8 mouse cellular contexts compared by ENCODE assay signal in genomic region chr7:132575623-132576022, GRCm38 (mm10). TPM values are rescaled to one million over a fixed set of nuclear protein-coding genes. Genes with fewer than 3 reads are reported as not detected.
DNase-seq lines count a peak whose midpoint lies in the region; ATAC-seq and TF ChIP-seq lines count a peak whose summit lies in the region.

No protein-coding gene starts in this region.

- DNase-seq in 3134 (ENCODE audit: extremely low read depth, insufficient read length, low spot score): peak; percentile 86
- peak; percentile 87 for DNase-seq in adrenal gland, postnatal 10 days
- DNase-seq in embryo, embryonic 9.5 days (ENCODE audit: extremely low spot score): peak; percentile 85
- DNase-seq in gastrocnemius, postnatal 4 days (ENCODE audit: low spot score in 2 of 2): peak; percentile 70 to 86
- peak; percentile 85 for DNase-seq in limb, embryonic 10.5 days (ENCODE audit: low spot score)
- peak; percentile 77 for DNase-seq in spleen, adult 12 weeks (ENCODE audit: low spot score)

- ATAC-seq in intestine, postnatal 0 days: peak; percentile 73
- ATAC-seq in midbrain, embryonic 12.5 days (ENCODE audit: low FRiP score, low read depth): peak; percentile 79

- peak overlapping the region; percentile 87 for H3K9ac ChIP-seq in intestine, postnatal 0 days (ENCODE audit: low read depth, low read length)
- H3K9ac ChIP-seq in midbrain, embryonic 12.5 days (replicated peaks): peak overlapping the region; percentile 69

- 0 out of 2 replicates have a peak, but pooled peaks cover 7% of the 10 kb centered on the region for H3K4me1 ChIP-seq in intestine, postnatal 0 days (replicated peaks; ENCODE audit: control insufficient read depth, insufficient read depth, low read length)
- peaks cover 21% of the 10 kb centered on the region for H3K4me1 ChIP-seq in limb, embryonic 10.5 days
- peaks cover 25% of the 10 kb centered on the region for H3K4me1 ChIP-seq in midbrain, embryonic 12.5 days

- H3K36me3 ChIP-seq in intestine, postnatal 0 days (ENCODE audit: control insufficient read depth, insufficient read depth): no peaks in the 10 kb centered on the region
- H3K36me3 ChIP-seq in limb, embryonic 10.5 days: no peaks in the 10 kb centered on the region
- no peaks in the 10 kb centered on the region for H3K36me3 ChIP-seq in midbrain, embryonic 12.5 days

- peak overlapping the region; percentile 99 for H3K27ac ChIP-seq in intestine, postnatal 0 days (ENCODE audit: low read depth, low read length)
- H3K27ac ChIP-seq in limb, embryonic 10.5 days: peak overlapping the region; percentile 95
- peak overlapping the region; percentile 84 for H3K27ac ChIP-seq in midbrain, embryonic 12.5 days (replicated peaks)

- H3K9me3 ChIP-seq in intestine, postnatal 0 days (ENCODE audit: control insufficient read depth): no peaks in the 10 kb centered on the region
- H3K9me3 ChIP-seq in limb, embryonic 10.5 days (replicated peaks): no peaks in the 10 kb centered on the region
- H3K9me3 ChIP-seq in midbrain, embryonic 12.5 days: no peaks in the 10 kb centered on the region

- H3K27me3 ChIP-seq in intestine, postnatal 0 days (replicated peaks; ENCODE audit: control insufficient read depth, insufficient read depth, low read length): no peaks in the 10 kb centered on the region
- H3K27me3 ChIP-seq in limb, embryonic 10.5 days (ENCODE audit: low read depth, poor library complexity, severe bottlenecking): peaks cover 18% of the 10 kb centered on the region
- H3K27me3 ChIP-seq in midbrain, embryonic 12.5 days: peaks cover 23% of the 10 kb centered on the region

- WGBS in intestine, postnatal 0 days: 2% methylated on average over 13 of the region's 13 CpGs
- WGBS in limb, embryonic 10.5 days: 0% methylated on average over 13 of the region's 13 CpGs
- WGBS in midbrain, embryonic 12.5 days: under 1% methylated on average over 12 of the region's 13 CpGs

- peak; percentile 76 for TF ChIP-seq CTCF in intestine, postnatal 0 days (IDR thresholded peaks at IDR 0.05; ENCODE audit: low read depth)

- peak overlapping the region; percentile 71 for H3K4me2 ChIP-seq in intestine, postnatal 0 days (replicated peaks; ENCODE audit: low read depth)
- H3K4me2 ChIP-seq in midbrain, embryonic 12.5 days (replicated peaks): peak overlapping the region; percentile 66

- H3K4me3 ChIP-seq in intestine, postnatal 0 days (ENCODE audit: low read depth, low read length): peak overlapping the region; percentile 66
- peak overlapping the region; percentile 84 for H3K4me3 ChIP-seq in limb, embryonic 10.5 days
- H3K4me3 ChIP-seq in midbrain, embryonic 12.5 days: peak overlapping the region; percentile 69

RNA-seq across cellular contexts. Expression of gene Oat, which starts 0.6 kb away (rescaled TPM):
- total RNA-seq in adrenal gland, postnatal 10 days (2021): 10 to 100 TPM; 79.0 to 83.3 TPM
- 10 to 100 TPM; 73.8 to 76.2 TPM for total RNA-seq in gastrocnemius, postnatal 4 days (2021)
- 1,789 and 2,051 TPM in 2 replicates for polyA plus RNA-seq in intestine, postnatal 0 days (2015; fragmentation: Nextera tagmentation; extraction: Ambion mirVana)
- 126 TPM in 2 replicates for polyA plus RNA-seq in limb, embryonic 10.5 days (2016; fragmentation: Nextera tagmentation; extraction: Ambion mirVana)
- 105 and 114 TPM in 2 replicates for polyA plus RNA-seq in midbrain, embryonic 12.5 days (2016; fragmentation: Nextera tagmentation; extraction: Ambion mirVana)

RNA-seq across cellular contexts. Expression of gene Nkx1-2, which starts 23.8 kb away (rescaled TPM):
- under 1 TPM in 1 of 2 experiments, not detected in 1; 0.12 TPM for total RNA-seq in adrenal gland, postnatal 10 days (2021)
- total RNA-seq in gastrocnemius, postnatal 4 days (2021): not detected
- 0.57 and 0.61 TPM in 2 replicates for polyA plus RNA-seq in intestine, postnatal 0 days (2015; fragmentation: Nextera tagmentation; extraction: Ambion mirVana)
- polyA plus RNA-seq in limb, embryonic 10.5 days (2016; fragmentation: Nextera tagmentation; extraction: Ambion mirVana): 0.09 TPM in 1 of 2 replicates, not detected in the other
- 2.6 and 2.9 TPM in 2 replicates for polyA plus RNA-seq in midbrain, embryonic 12.5 days (2016; fragmentation: Nextera tagmentation; extraction: Ambion mirVana)

RNA-seq across cellular contexts. Expression of gene Lhpp, which starts 34.8 kb away (rescaled TPM):
- 10 to 100 TPM; 16.8 to 17.0 TPM for total RNA-seq in adrenal gland, postnatal 10 days (2021)
- total RNA-seq in gastrocnemius, postnatal 4 days (2021): 10 to 100 TPM in 1 of 2 experiments, 1 to 10 TPM in 1; 7.8 to 10.5 TPM
- 52.0 and 54.5 TPM in 2 replicates for polyA plus RNA-seq in intestine, postnatal 0 days (2015; fragmentation: Nextera tagmentation; extraction: Ambion mirVana)
- polyA plus RNA-seq in limb, embryonic 10.5 days (2016; fragmentation: Nextera tagmentation; extraction: Ambion mirVana): 20.1 and 28.0 TPM in 2 replicates
- 16.1 and 17.5 TPM in 2 replicates for polyA plus RNA-seq in midbrain, embryonic 12.5 days (2016; fragmentation: Nextera tagmentation; extraction: Ambion mirVana)

Comparison
In these comparisons a context has a peak if more than half of its experiments do, and no peak if none do; other contexts are left out.
1. Peak in every context shown above with its lines: DNase-seq, ATAC-seq, H3K4me3 ChIP-seq and H3K27ac ChIP-seq.
2. RNA of gene Oat, which starts 0.6 kb away (polyA plus RNA-seq): 1,789 to 2,051 TPM in intestine, postnatal 0 days; 126 TPM in limb, embryonic 10.5 days and 105 to 114 TPM in midbrain, embryonic 12.5 days; every median in the first group is over 10 times any median in the second.